Mouse (Mus musculus) myocyte (in vitro differentiated cells): ENCODE data around the gene Nfic. TPM values are rescaled to one million over a fixed set of nuclear protein-coding genes. Genes with fewer than 3 reads are reported as not detected.

ENCODE experiments used
- H3K27me3 ChIP-seq: one replicate; pipeline ENCODE4 v1.6.1; 2011; ENCODE audit not compliant: control insufficient read depth, insufficient read depth, insufficient read length
- H3K36me3 ChIP-seq: one replicate; pipeline ENCODE4 v1.6.1; 2011; ENCODE audit not compliant: control insufficient read depth, insufficient read depth
- H3K4me2 ChIP-seq: one replicate; pipeline ENCODE4 v1.6.1; 2011; ENCODE audit warnings: low read depth, control low read depth
- H3K4me3 ChIP-seq: one replicate; pipeline ENCODE4 v1.5.1; 2011; ENCODE audit warnings: mild to moderate bottlenecking, control low read depth, moderate library complexity
- H3K79me2 ChIP-seq: one replicate; pipeline ENCODE4 v1.6.1; 2011; ENCODE audit not compliant: control insufficient read depth, insufficient read depth
- H3ac ChIP-seq: one replicate; pipeline ENCODE4 v1.6.1; 2011; ENCODE audit not compliant: control insufficient read depth, insufficient read length
- CEBPB ChIP-seq: IDR thresholded peaks from 2 replicates; pipeline ENCODE4 v1.6.1; 2011; ENCODE audit warnings: mild to moderate bottlenecking, moderate library complexity; ENCODE audit not compliant: poor library complexity, insufficient read depth, severe bottlenecking
- E2F4 ChIP-seq: IDR thresholded peaks from one replicate; pipeline ENCODE4 v1.6.1; 2011; ENCODE audit warnings: mild to moderate bottlenecking, control low read depth, moderate library complexity; ENCODE audit not compliant: insufficient read depth
- MAX ChIP-seq: IDR thresholded peaks from one replicate; pipeline ENCODE4 v1.6.1; 2011; ENCODE audit warnings: low read depth, mild to moderate bottlenecking, control low read depth
- MYOD1 ChIP-seq, 3 experiments: IDR thresholded peaks; one replicate each; pipeline ENCODE4 v1.6.1; 2011; ENCODE audit warnings: control low read depth in 2 of 3, low read depth in 2 of 3, mild to moderate bottlenecking in 2 of 3, moderate library complexity in 1 of 3; ENCODE audit not compliant: insufficient read length in 2 of 3, control insufficient read depth in 1 of 3
- MYOG ChIP-seq, 3 experiments: IDR thresholded peaks; one replicate each; pipeline ENCODE4 v1.6.1; 2011; ENCODE audit warnings: control low read depth in 2 of 3, low read depth in 2 of 3, mild to moderate bottlenecking in 2 of 3; ENCODE audit not compliant: insufficient read length in 2 of 3, control insufficient read depth in 1 of 3, insufficient read depth in 1 of 3
- POLR2A ChIP-seq: IDR thresholded peaks from one replicate; pipeline ENCODE4 v1.6.1; 2011; ENCODE audit warnings: low read depth, mild to moderate bottlenecking, control low read depth, moderate library complexity; ENCODE audit not compliant: insufficient read length
- POLR2AphosphoS2 ChIP-seq: IDR thresholded peaks from one replicate; pipeline ENCODE4 v1.6.1; 2011; ENCODE audit warnings: low read depth, control low read depth; ENCODE audit not compliant: insufficient read length
- REST ChIP-seq: IDR thresholded peaks from one replicate; pipeline ENCODE4 v1.6.1; 2011; ENCODE audit warnings: mild to moderate bottlenecking, control low read depth, moderate library complexity; ENCODE audit not compliant: insufficient read depth, insufficient read length
- SRF ChIP-seq: IDR thresholded peaks from one replicate; pipeline ENCODE4 v1.6.1; 2011; ENCODE audit warnings: low read depth; ENCODE audit not compliant: control insufficient read depth, insufficient read length
- TCF12 ChIP-seq: IDR thresholded peaks from one replicate; pipeline ENCODE4 v1.6.1; 2011; ENCODE audit warnings: mild to moderate bottlenecking, control low read depth; ENCODE audit not compliant: poor library complexity, insufficient read depth, severe bottlenecking
- TCF3 ChIP-seq: IDR thresholded peaks from one replicate; pipeline ENCODE4 v1.6.1; 2011; ENCODE audit warnings: low read depth, control low read depth; ENCODE audit not compliant: insufficient read length
- USF1 ChIP-seq: IDR thresholded peaks from one replicate; pipeline ENCODE4 v1.6.1; 2011; ENCODE audit warnings: low read depth, mild to moderate bottlenecking, control low read depth, moderate library complexity
- polyA plus RNA-seq: library from polyadenylated mRNA; unstranded; fragments of >200 nt; fragmentation: generic; extraction: Trizol; gene quantifications from one replicate; pipeline ENCODE4 v1.2.1, GENCODE M21; 2012; ENCODE audit warnings: missing spikeins

Nfic gene
- polyA plus RNA-seq, 1 experiment, result 115 TPM

DNA sequence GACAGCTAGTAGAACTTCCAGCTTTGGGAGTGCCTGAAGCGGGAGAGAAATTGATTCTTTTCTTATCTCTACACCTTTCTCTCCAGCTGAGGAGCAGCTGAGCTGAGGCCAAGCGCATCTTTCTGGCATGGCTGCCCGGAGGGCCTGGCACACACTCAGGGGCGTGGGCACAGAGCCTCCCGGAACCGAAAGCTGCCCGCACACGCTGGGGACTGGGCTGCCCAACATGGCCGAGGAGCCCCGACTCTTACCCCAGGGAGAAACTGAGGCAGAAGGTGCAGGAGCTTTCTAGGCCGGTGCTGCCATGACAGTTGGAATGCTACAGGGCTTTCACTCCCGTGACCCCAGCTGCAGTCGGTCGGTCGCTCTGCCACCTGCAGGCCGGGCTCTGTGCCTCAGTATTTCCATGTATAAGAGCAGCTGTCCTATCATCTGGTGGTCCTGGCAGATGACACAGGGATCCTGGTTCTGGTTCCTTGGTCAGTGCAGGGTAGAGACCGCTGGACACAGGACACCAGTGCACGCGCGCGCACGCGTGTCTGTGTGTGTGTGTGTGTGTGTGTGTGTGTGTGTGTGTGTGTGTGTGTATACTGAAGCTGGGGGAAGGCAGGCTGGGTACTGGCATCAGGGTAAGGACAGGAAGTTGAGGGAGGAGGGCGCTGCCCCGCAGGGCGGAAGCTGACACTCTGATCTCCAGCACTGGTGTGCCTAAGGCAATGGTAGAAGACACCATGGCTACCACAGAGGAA lies 21.7 kb downstream of the Nfic start:
- TF ChIP-seq CEBPB (no peak), MYOD1 (IDR thresholded peaks at IDR 0.05; ENCODE audit: control insufficient read depth in 1 of 3, insufficient read length in 2 of 3, low read depth in 2 of 3) (peak in 2 of 3 experiments; percentile 22 to 34), MYOG (IDR thresholded peaks at IDR 0.05; ENCODE audit: control insufficient read depth in 1 of 3, insufficient read depth in 1 of 3, insufficient read length in 2 of 3, low read depth in 2 of 3) (peak in 1 of 3 experiments; percentile 60), E2F4 (no peak), MAX (no peak), REST (no peak), TCF12 (no peak), POLR2A (peak; percentile 27), SRF (no peak)
- Histone ChIP-seq H3K4me3 (peak overlapping the region; percentile 5), H3ac (no peak overlapping the region), H3K4me2 (peak overlapping the region; percentile 91), H3K79me2 (peaks cover 5% of the 10 kb centered on the region), H3K36me3 (no peaks in the 10 kb centered on the region), H3K27me3 (no peaks in the 10 kb centered on the region)

DNA sequence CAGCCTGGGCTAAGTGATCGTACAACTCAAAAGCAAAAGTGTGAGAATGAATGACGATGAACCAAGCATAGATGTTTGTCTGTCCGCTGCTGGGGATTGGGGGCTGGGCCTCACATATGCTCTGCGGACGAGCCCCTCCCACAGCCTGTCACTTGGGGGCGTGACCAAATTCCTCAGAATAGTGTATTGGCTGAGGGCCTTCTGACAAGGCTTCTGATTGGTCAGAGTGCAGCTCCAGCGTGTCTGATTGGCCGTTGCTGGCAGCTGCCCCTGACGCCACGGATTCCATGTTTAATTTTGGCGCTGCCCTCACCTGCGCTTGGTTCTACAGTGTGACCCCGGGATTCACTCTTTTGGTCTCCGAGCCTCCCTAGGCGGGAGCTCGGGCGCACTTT lies 22.6 kb downstream of the Nfic start:
- TF ChIP-seq E2F4, result no peak
- TF ChIP-seq USF1, result peak; percentile 61
- TF ChIP-seq TCF3, result no peak
- peak in 1 of 3 experiments; percentile 52 for TF ChIP-seq MYOG (IDR thresholded peaks at IDR 0.05; ENCODE audit: control insufficient read depth in 1 of 3, insufficient read depth in 1 of 3, insufficient read length in 2 of 3, low read depth in 2 of 3)
- peak in 1 of 3 experiments; percentile 16 for TF ChIP-seq MYOD1 (IDR thresholded peaks at IDR 0.05; ENCODE audit: control insufficient read depth in 1 of 3, insufficient read length in 2 of 3, low read depth in 2 of 3)
- no peak for TF ChIP-seq SRF
- no peak for TF ChIP-seq TCF12
- TF ChIP-seq CEBPB, result no peak
- TF ChIP-seq MAX, result no peak
- TF ChIP-seq REST, result no peak
- no peak for TF ChIP-seq POLR2A
- no peak for TF ChIP-seq POLR2AphosphoS2
- H3K36me3 ChIP-seq, result no peaks in the 10 kb centered on the region
- no peak overlapping the region for H3ac ChIP-seq
- H3K4me3 ChIP-seq, result peak overlapping the region; percentile 5
- no peaks in the 10 kb centered on the region for H3K27me3 ChIP-seq
- peak overlapping the region; percentile 91 for H3K4me2 ChIP-seq
- H3K79me2 ChIP-seq, result peaks cover 12% of the 10 kb centered on the region

DNA sequence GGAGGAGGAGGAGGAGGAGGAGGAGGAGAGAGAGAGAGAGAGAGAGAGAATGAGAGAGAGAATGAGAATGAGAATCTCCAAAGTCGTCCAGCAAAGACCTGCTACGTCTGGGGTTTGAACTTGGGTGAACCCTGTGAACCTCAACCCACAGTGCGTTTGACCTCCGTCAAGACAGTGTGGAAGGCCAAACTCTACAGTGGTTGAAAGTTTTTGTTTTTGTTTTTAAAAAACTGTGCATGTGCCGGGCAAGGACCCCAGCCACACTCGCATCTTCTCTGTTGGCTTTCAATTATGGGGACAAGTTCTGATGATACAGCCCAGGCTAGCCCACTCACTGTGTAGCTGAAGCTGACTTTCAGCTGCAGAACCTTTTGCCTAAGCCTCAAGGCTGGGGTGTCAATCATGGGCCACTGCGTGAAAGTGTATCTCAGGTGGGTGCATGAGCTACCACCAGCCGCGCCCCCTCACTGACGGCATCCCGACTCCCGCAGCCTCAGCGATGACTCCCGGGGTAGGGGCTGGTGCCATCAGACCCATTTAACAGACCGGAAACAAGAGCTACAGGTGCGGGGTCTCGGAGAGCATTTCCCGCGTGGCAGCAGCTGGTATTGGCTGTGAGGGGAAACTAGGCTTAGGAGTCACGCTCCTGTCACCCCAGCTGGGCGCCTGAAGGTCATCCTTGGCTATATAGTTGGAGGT lies 23.1 kb downstream of the Nfic start:
- Histone ChIP-seq H3K36me3 (no peaks in the 10 kb centered on the region), H3K79me2 (peaks cover 18% of the 10 kb centered on the region), H3K27me3 (no peaks in the 10 kb centered on the region), H3K4me3 (peak overlapping the region; percentile 5), H3ac (no peak overlapping the region), H3K4me2 (peak overlapping the region; percentile 91)
- TF ChIP-seq E2F4 (no peak), TCF3 (no peak), POLR2A (no peak), SRF (no peak), MAX (no peak), MYOD1 (IDR thresholded peaks at IDR 0.05; ENCODE audit: control insufficient read depth in 1 of 3, insufficient read length in 2 of 3, low read depth in 2 of 3) (no peak), CEBPB (no peak), POLR2AphosphoS2 (no peak), USF1 (no peak), MYOG (IDR thresholded peaks at IDR 0.05; ENCODE audit: control insufficient read depth in 1 of 3, insufficient read depth in 1 of 3, insufficient read length in 2 of 3, low read depth in 2 of 3) (no peak), REST (no peak), TCF12 (no peak)

DNA sequence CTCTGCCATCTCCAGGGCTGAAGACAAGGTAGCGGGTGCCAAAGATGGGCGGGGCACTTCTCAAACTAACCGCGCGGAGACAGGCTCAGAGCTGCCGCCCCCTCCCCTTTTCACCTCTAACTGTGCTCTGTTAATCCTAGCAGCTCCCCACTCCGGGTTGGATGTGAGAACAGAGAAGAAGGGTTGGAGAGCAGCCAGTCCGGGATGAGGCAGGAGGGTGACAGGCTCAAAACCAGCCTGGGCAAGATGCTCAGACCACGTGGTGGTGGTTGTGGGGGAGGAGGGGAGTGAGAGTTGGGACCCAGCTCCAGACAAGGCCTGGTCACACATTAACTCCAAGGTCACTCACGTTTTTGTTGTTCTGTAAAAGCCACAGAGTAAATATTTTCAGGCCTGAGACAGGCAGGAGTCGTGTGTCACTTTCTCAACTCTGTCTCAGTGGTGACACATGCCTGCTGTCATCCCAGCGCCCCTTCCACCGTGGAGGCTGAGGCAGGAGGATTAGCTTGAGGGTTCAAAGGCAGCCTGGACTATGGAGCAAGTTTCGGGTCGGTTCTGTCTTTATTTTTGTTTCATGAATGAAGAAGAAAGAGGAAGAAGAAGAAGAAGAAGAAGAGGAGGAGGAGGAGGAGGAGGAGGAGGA lies 23.8 kb downstream of the Nfic start:
- Histone ChIP-seq H3K36me3 (no peaks in the 10 kb centered on the region), H3K27me3 (no peaks in the 10 kb centered on the region), H3ac (no peak overlapping the region), H3K4me2 (peak overlapping the region; percentile 62), H3K4me3 (peak overlapping the region; percentile 28), H3K79me2 (peaks cover 22% of the 10 kb centered on the region)
- TF ChIP-seq E2F4 (no peak), USF1 (peak; percentile 58), TCF3 (no peak), MYOG (IDR thresholded peaks at IDR 0.05; ENCODE audit: control insufficient read depth in 1 of 3, insufficient read depth in 1 of 3, insufficient read length in 2 of 3, low read depth in 2 of 3) (no peak), REST (no peak)
